Mouse (Mus musculus): ENCODE results near the gene Pmf1. TPM values are rescaled to one million over a fixed set of nuclear protein-coding genes. Genes with fewer than 3 reads are reported as not detected.

Gene Pmf1
- polyA plus RNA-seq, 1 experiment from 2014 or later = 79.7 TPM

GRCm38 (mm10) chr3:88450379-88451131 lies 40.4 kb upstream of the Pmf1 start:
- WGBS = 80% methylated on average over 12 of the region's 12 CpGs
- H3K9ac ChIP-seq = no peak overlapping the region

GRCm38 (mm10) chr3:88449395-88450023 lies 39.4 kb upstream of the Pmf1 start:
- Histone ChIP-seq H3K4me2 (replicated peaks) (peak overlapping the region; percentile 50), H3K27ac (no peak overlapping the region), H3K9ac (peak overlapping the region; percentile 36; the same call in 1 of the 2 replicates), H3K4me3 (no peak overlapping the region), H3K4me1 (peaks cover 5% of the 10 kb centered on the region), H3K27me3 (replicated peaks) (0 out of 2 replicates have a peak, but pooled peaks cover 3% of the 10 kb centered on the region), H3K36me3 (peaks cover 25% of the 10 kb centered on the region), H3K9me3 (no peaks in the 10 kb centered on the region)
- ATAC-seq (ENCODE audit: low FRiP score, low read depth) = no peak
- 9% methylated on average over 21 of the region's 21 CpGs for WGBS

More at GRCm38 (mm10) chr3:88450379-88451131, 40.4 kb upstream of the Pmf1 start:
- no peak overlapping the region for H3K4me3 ChIP-seq
- 0 out of 2 replicates have a peak, but pooled peaks cover 3% of the 10 kb centered on the region for H3K27me3 ChIP-seq (replicated peaks)
- ATAC-seq (ENCODE audit: low FRiP score, low read depth) = no peak
- H3K27ac ChIP-seq = no peak overlapping the region
- no peak overlapping the region for H3K4me2 ChIP-seq (replicated peaks)
- H3K9me3 ChIP-seq = no peaks in the 10 kb centered on the region
- peaks cover 25% of the 10 kb centered on the region for H3K36me3 ChIP-seq
- peaks cover 5% of the 10 kb centered on the region for H3K4me1 ChIP-seq

GRCm38 (mm10) chr3:88448443-88448842 lies 38.3 kb upstream of the Pmf1 start:
- Histone ChIP-seq H3K9ac (no peak overlapping the region), H3K27me3 (replicated peaks) (0 out of 2 replicates have a peak, but pooled peaks cover 1% of the 10 kb centered on the region), H3K4me3 (no peak overlapping the region), H3K4me2 (replicated peaks) (no peak overlapping the region), H3K27ac (no peak overlapping the region), H3K36me3 (peaks cover 25% of the 10 kb centered on the region), H3K9me3 (no peaks in the 10 kb centered on the region), H3K4me1 (peaks cover 5% of the 10 kb centered on the region; the same call in 1 of the 2 replicates)
- 91% methylated on average over 8 of the region's 8 CpGs for WGBS
- no peak for ATAC-seq (ENCODE audit: low FRiP score, low read depth)

GRCm38 (mm10) chr3:88447676-88448183 lies 37.6 kb upstream of the Pmf1 start:
- Histone ChIP-seq H3K27ac (no peak overlapping the region), H3K9me3 (no peaks in the 10 kb centered on the region), H3K9ac (no peak overlapping the region), H3K4me1 (peaks cover 5% of the 10 kb centered on the region; the same call in 1 of the 2 replicates), H3K36me3 (peaks cover 25% of the 10 kb centered on the region), H3K4me2 (replicated peaks) (no peak overlapping the region), H3K4me3 (no peak overlapping the region), H3K27me3 (replicated peaks) (no peaks in the 10 kb centered on the region)
- 53% methylated on average over 8 of the region's 8 CpGs for WGBS
- ATAC-seq (ENCODE audit: low FRiP score, low read depth) = no peak

GRCm38 (mm10) chr3:88446471-88447123 lies 36.5 kb upstream of the Pmf1 start:
- H3K27ac ChIP-seq = no peak overlapping the region
- WGBS = 81% methylated on average over 8 of the region's 8 CpGs
- no peak overlapping the region for H3K4me3 ChIP-seq
- no peak overlapping the region for H3K9ac ChIP-seq
- no peak for ATAC-seq (ENCODE audit: low FRiP score, low read depth)
- no peak overlapping the region for H3K4me2 ChIP-seq (replicated peaks)
- H3K4me1 ChIP-seq = peaks cover 5% of the 10 kb centered on the region; the same call in 1 of the 2 replicates
- peaks cover 19% of the 10 kb centered on the region for H3K36me3 ChIP-seq
- no peaks in the 10 kb centered on the region for H3K9me3 ChIP-seq
- H3K27me3 ChIP-seq (replicated peaks) = no peaks in the 10 kb centered on the region

GRCm38 (mm10) chr3:88442888-88443287 lies 32.8 kb upstream of the Pmf1 start:
- no peak overlapping the region for H3K4me2 ChIP-seq (replicated peaks)
- no peak for ATAC-seq (ENCODE audit: low FRiP score, low read depth)
- H3K9ac ChIP-seq = no peak overlapping the region
- H3K27ac ChIP-seq = no peak overlapping the region
- no peaks in the 10 kb centered on the region for H3K9me3 ChIP-seq
- peaks cover 14% of the 10 kb centered on the region for H3K36me3 ChIP-seq
- 0 out of 2 replicates have a peak, but pooled peaks cover 7% of the 10 kb centered on the region for H3K4me1 ChIP-seq
- WGBS = 77% methylated on average over 7 of the region's 7 CpGs
- H3K27me3 ChIP-seq (replicated peaks) = 0 out of 2 replicates have a peak, but pooled peaks cover 4% of the 10 kb centered on the region
- no peak overlapping the region for H3K4me3 ChIP-seq

- H3K36me3 ChIP-seq = peaks cover 13% of the 10 kb centered on the region
- WGBS = 81% methylated on average over 12 of the region's 12 CpGs
- ATAC-seq (ENCODE audit: low FRiP score, low read depth) = no peak
Measured at GRCm38 (mm10) chr3:88442488-88442887, 32.4 kb upstream of the Pmf1 start.

GRCm38 (mm10) chr3:88440500-88441381 lies 30.6 kb upstream of the Pmf1 start:
- Histone ChIP-seq H3K4me1 (peaks cover 18% of the 10 kb centered on the region), H3K27ac (no peak overlapping the region), H3K9ac (0 out of 2 replicates have a peak overlapping the region, but pooled peaks have one; percentile 10), H3K4me3 (no peak overlapping the region), H3K36me3 (peaks cover 15% of the 10 kb centered on the region), H3K9me3 (no peaks in the 10 kb centered on the region), H3K27me3 (replicated peaks) (0 out of 2 replicates have a peak, but pooled peaks cover 4% of the 10 kb centered on the region), H3K4me2 (replicated peaks) (peak overlapping the region; percentile 42)
- WGBS = 20% methylated on average over 27 of the region's 27 CpGs
- no peak for ATAC-seq (ENCODE audit: low FRiP score, low read depth)

More at GRCm38 (mm10) chr3:88442488-88442887, 32.4 kb upstream of the Pmf1 start:
- Histone ChIP-seq H3K27ac (no peak overlapping the region), H3K4me3 (no peak overlapping the region), H3K4me2 (replicated peaks) (no peak overlapping the region), H3K27me3 (replicated peaks) (0 out of 2 replicates have a peak, but pooled peaks cover 4% of the 10 kb centered on the region), H3K9ac (no peak overlapping the region), H3K4me1 (0 out of 2 replicates have a peak, but pooled peaks cover 10% of the 10 kb centered on the region), H3K9me3 (no peaks in the 10 kb centered on the region)

GRCm38 (mm10) chr3:88439582-88439981 lies 29.5 kb upstream of the Pmf1 start:
- Histone ChIP-seq H3K9ac (no peak overlapping the region), H3K27me3 (replicated peaks) (0 out of 2 replicates have a peak, but pooled peaks cover 4% of the 10 kb centered on the region), H3K4me2 (replicated peaks) (no peak overlapping the region), H3K4me3 (no peak overlapping the region), H3K4me1 (peaks cover 18% of the 10 kb centered on the region), H3K36me3 (peaks cover 21% of the 10 kb centered on the region), H3K27ac (no peak overlapping the region), H3K9me3 (no peaks in the 10 kb centered on the region)
- 42% methylated on average over 4 of the region's 4 CpGs for WGBS
- no peak for ATAC-seq (ENCODE audit: low FRiP score, low read depth)

- Histone ChIP-seq H3K36me3 (peaks cover 21% of the 10 kb centered on the region), H3K9ac (0 out of 2 replicates have a peak overlapping the region, but pooled peaks have one; percentile 41), H3K4me1 (peaks cover 18% of the 10 kb centered on the region), H3K4me2 (replicated peaks) (peak overlapping the region; percentile 57), H3K27ac (no peak overlapping the region), H3K9me3 (no peaks in the 10 kb centered on the region), H3K27me3 (replicated peaks) (0 out of 2 replicates have a peak, but pooled peaks cover 4% of the 10 kb centered on the region), H3K4me3 (no peak overlapping the region)
- WGBS = 78% methylated on average over 10 of the region's 10 CpGs
- no peak for ATAC-seq (ENCODE audit: low FRiP score, low read depth)
Measured at GRCm38 (mm10) chr3:88437454-88437853, 27.3 kb upstream of the Pmf1 start.

Data from neural tube, embryonic 12.5 days (tissue).